Mouse (Mus musculus): Measurements from ENCODE around the gene Gps2.
A peak's percentile ranks its signal among the peaks of the same experiment; 100 is the strongest.
"Not testable (repeated sequence)": the region's sequence is repeated elsewhere in the genome, so short reads cannot be mapped to it uniquely, and the experiment has no call there.

The Gps2 gene

GRCm38 (mm10) chr11:69936714-69937347 lies 23.1 kb downstream of the Gps2 start:
- DNase-seq (ENCODE audit: low spot score) = no peak

- DNase-seq (ENCODE audit: low spot score) = no peak
Measured at GRCm38 (mm10) chr11:69937385-69937784, 23.7 kb downstream of the Gps2 start.

DNA sequence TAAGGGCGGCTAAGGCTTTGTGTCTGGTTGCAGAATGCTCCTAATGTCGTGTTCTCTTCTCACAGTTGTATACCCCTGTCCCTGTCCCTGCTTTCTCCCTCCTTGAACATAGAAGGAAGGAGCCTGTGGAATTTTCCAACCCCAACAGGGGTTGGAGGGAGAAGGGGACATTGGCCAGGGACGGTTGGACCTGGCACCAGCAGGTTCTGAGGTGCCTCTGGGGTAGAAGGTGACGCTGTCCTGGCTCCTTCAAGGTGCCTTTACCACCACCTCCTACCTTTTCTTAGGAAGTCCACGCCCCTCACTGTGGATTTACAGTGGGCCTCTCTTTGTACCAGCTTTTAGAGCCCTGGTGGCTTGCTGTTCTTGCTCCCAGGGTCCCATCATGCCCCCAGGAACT lies 24.1 kb downstream of the Gps2 start:
- DNase-seq (ENCODE audit: low spot score) = no peak

DNA sequence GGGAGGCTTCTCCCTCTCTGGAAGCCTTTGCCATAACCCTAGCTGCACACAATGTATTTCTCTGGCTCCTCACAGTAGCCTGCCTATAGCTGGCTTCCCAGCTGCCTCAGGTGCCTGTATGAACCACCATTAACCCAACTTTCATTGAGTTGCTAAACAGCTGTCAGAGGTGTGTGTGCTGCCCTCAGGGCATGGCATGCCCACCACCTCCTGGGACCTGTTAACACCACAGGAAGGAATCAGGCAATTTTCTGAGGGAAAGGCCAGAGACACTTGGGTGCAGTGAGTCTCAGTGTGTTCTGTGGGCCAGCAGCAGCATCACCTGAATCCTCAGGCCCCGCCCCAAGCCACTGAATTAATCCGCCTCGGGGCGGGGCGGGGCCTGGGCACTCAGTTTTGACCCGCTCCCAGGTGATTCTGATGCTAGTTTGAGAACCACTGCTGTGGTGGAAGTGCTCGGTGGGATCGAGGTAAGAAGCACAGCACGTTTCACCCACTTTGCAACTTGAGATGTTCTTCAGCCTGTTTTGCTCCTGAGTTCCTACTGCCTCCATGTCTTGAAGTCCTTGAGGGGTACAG lies 24.8 kb downstream of the Gps2 start:
- no peak for DNase-seq (ENCODE audit: low spot score)

DNA sequence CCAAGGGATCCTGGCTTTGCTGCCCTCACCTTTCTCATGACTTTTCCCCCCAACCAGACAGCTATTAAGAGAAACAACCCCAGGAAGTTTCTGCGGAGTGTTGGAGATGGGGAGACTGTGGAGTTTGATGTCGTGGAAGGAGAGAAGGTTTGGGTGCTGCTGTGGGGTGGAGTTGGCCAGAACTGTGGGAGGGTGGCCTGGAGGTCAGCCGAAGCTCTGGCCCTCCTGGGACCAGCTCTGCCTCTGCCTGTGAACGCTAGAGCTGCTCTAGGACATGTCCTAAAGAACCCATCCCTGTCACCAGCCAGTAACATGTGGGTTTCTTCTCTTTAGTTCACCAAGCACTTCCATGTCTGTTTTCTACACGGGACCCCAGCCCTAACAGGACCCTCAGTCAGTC lies 25.5 kb downstream of the Gps2 start:
- no peak for DNase-seq (ENCODE audit: low spot score)

DNA sequence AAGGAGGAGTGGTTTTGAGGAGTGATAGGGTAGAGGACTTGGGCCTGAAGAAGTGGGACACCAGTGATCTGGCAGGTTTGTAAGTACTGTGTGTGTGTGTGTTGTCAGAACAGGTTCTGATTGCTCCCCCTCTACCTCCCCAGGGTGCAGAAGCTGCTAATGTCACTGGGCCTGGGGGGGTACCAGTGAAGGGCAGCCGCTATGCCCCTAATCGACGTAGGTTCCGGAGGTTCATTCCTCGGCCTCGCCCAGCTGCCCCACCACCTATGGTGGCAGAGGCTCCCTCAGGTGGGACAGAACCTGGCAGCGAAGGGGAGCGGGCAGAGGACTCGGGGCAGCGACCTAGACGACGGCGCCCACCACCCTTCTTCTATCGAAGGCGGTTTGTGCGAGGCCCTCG lies 26.0 kb downstream of the Gps2 start:
- DNase-seq (ENCODE audit: low spot score) = no peak

- no peak for DNase-seq (ENCODE audit: low spot score)
Measured at GRCm38 (mm10) chr11:69940962-69941361, 27.3 kb downstream of the Gps2 start.

GRCm38 (mm10) chr11:69945216-69945615 lies 31.5 kb downstream of the Gps2 start:
- no peak for DNase-seq (ENCODE audit: low spot score)

GRCm38 (mm10) chr11:69945997-69946891 lies 32.6 kb downstream of the Gps2 start:
- no peak for DNase-seq (ENCODE audit: low spot score)

DNA sequence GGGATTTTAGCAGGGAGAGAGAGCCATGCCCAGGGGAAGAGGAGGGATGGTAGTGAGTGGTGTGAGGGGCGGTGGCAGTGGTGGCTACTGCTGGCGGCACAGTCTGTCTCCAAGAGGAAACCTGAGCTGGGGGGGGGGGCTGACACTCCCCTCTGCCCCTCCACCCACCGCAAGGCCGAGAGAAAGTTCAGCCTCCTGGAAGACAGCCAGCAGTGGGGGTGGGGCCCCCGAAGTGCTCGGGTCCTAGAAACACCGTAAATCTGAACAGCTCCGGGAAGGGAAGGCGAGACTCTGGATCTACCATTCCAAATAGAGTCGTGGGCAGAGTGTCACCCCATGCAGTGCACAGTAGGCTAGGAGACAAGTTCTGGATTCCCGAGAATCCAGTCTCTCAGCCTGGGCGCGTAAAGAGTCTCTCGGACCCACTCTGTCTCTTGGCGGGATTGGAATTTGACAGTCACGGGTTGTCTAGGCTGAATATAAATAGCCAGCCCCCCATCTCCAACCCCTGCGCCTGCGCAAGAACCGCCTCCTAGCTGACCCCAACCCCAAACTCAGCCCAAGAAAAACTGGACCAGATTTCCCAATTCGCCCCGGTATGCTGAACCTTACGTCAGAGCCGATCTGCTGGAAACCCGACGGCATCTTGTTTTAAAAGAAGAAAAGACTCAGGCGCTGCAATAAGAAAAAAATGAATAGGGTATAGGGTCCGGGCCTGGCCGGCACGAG lies 33.8 kb downstream of the Gps2 start:
- DNase-seq (ENCODE audit: low spot score) = no peak

- DNase-seq (ENCODE audit: low spot score) = peak; percentile 74
Measured at GRCm38 (mm10) chr11:69948066-69948762, 34.5 kb downstream of the Gps2 start, which contains the start of gene Slc2a4. TSS of gene Slc2a4 (minus strand) at chr11:69948188.

DNA sequence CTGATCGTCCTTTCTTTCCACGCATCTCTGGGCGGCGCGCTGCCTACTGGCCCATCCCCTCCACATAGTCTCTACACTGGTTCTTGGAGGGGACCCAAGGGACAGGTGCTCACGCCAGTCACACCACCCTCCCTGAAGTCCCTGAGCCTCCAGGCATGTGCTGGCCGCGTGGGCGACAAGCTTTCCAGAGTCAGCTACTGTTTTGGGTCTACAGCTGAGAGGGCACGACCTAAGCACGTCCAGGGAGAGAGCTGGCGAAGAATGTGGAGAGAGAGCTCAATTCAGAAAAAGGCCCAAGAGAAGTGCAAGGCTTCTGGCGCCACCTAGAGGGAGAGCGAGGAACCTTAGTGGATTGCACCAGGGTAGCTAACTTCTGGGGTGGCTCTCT lies 35.1 kb downstream of the Gps2 start:
- DNase-seq (ENCODE audit: low spot score) = peak; percentile 87

- no peak for DNase-seq (ENCODE audit: low spot score)
Measured at GRCm38 (mm10) chr11:69950807-69951459, 37.2 kb downstream of the Gps2 start.

GRCm38 (mm10) chr11:69952274-69952673 lies 38.6 kb downstream of the Gps2 start:
- no peak for DNase-seq (ENCODE audit: low spot score)

GRCm38 (mm10) chr11:69953267-69953915 lies 39.7 kb downstream of the Gps2 start:
- no peak for DNase-seq (ENCODE audit: low spot score)

- not testable (repeated sequence) for DNase-seq (ENCODE audit: low spot score)
Measured at GRCm38 (mm10) chr11:69955618-69956017, 41.9 kb downstream of the Gps2 start.

DNA sequence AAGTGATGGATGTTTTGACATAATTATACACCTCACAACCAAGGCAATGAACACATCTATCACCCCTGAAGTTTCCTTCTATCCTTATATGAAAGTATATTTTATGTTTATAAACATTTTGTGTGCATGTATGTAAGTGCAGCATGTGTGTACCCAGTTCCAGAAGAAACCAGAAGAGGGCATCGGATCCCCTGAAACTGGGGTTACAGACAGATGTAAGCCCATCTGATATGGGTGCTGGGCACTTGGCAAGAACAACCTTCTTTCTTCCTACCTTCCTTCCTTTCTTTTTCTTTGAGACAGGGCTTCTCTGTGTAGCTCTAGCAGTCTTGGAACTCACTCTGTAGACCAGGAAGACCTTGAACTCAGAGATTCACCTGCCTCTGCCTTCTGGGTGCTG lies 42.5 kb downstream of the Gps2 start:
- DNase-seq (ENCODE audit: low spot score) = no peak

- no peak for DNase-seq (ENCODE audit: low spot score)
Measured at GRCm38 (mm10) chr11:69960616-69961015, 46.9 kb downstream of the Gps2 start.

DNA sequence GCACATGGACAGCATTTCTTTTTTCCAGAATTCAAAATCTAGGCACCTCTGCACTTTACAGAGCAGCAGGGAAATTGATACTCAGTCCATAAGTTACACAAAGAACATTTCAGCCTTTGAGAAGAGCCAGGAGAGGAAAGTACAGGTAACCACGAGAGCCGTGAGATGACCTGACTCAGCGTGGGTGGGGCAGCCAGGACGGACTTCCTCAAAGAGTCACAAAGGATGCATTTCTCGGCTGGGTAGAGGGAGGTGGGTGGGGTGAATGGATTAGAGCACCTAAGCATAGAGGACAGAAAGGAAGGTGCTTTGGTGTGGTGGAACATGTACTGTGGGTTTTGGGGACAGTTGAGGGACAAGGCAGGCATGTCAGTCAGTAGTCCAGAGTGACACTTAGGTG lies 48.2 kb downstream of the Gps2 start:
- DNase-seq (ENCODE audit: low spot score) = no peak

DNA sequence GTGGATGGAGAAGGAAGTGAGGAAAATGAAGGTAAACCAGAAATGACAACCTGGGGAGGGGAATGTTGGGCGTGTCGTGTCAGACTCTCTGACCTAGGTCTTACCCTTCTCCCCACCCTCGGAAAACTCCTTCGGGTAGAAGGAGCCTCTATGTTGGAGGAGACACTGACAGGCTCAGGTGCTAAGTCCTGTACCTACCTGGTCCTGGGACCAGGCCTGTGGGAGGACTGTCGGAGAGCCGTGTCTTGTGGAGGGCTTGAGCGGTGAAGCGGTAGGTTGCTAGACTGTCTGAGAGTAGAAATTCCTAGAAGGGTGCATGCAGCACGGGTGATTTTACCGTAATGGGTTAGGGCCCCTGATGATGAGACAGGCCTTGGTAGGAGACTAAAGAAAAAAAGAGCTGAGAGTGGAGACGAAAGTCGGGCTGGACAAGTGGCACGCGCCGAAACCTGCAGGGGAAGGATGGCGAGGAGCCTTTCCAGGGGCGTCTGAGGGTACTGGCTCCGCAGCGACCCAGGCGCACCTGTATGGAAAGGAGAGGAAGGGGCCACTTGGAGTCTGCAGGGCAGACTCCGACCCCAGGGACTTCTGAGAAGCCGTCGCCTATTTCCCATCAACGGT lies 51.1 kb downstream of the Gps2 start, which contains the start of gene Cldn7:
Cldn7 (plus strand) TSS at position 130 of the 621 bp plus-strand sequence.
- DNase-seq (ENCODE audit: low spot score) = no peak
